Mouse (Mus musculus) liver, adult 2 months (tissue): ENCODE data around the gene H3f3a.

ENCODE experiments used
- CTCF ChIP-seq: fragments of 200-500 bp; IDR thresholded peaks from 2 replicates; pipeline ENCODE4 v1.5.1; 2011; ENCODE audit warnings: low read depth, low read length, control low read depth
- POLR2A ChIP-seq: fragments of 200-500 bp; IDR thresholded peaks from 2 replicates; pipeline ENCODE4 v1.6.1; 2011; ENCODE audit warnings: low read length, control low read depth; ENCODE audit not compliant: insufficient read depth; ENCODE audit errors: extremely low read depth

GRCm38 (mm10) chr1:180858763-180859162 lies 45.0 kb upstream of the H3f3a start:
- TF ChIP-seq CTCF (no peak), POLR2A (no peak)
